Mouse (Mus musculus) spleen, postnatal 14 days (tissue): Measurements from ENCODE around the gene Mmp10.

Experiments used
- DNase-seq, 2 experiments: peaks; one replicate each; pipeline ENCODE4 v3.0.0; 2021 to 2022; ENCODE audit warnings: low spot score in 2 of 2

The Mmp10 gene

DNA sequence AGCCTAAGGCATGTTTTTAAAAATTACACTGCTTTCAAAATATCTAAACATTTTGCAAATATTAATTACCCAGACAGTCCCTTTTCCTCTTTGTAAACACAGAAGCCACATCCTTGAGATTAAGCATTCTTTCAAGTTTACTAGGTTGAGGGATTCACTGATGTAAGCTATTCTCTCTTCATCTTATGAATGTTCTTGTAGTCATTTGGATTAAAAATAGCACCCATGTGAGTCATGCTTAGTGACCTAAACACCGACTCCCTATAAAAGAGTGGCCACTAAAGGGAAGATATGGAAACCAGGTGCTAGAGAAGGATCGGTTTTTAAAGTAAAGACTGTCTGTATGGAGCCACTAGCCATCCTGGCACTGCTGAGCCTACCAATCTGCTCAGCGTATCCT, at the start of gene Mmp10:
TSS of gene Mmp10 (plus strand) at position 302 of the 400 bp plus-strand sequence.
- no peak for DNase-seq

DNA sequence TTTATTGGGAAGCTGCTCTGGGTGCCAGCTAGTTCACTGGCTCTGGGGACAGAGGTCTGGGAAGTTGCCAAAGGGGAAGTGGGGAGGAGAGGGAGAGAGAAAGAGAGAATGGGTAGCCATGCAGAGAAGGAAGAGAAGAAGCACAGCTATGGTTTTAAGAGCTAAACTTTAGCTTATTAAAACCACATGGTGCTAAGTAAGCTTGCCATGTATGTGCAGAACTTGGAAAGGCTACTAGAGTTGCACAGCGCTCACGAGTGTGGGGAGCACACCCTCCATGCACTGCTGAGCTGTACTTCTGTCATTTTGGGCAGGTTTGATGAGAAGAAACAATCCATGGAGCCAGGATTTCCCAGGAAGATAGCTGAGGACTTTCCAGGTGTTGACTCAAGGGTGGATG, 48.9 kb upstream of the Mmp10 start:
- no peak for DNase-seq

DNA sequence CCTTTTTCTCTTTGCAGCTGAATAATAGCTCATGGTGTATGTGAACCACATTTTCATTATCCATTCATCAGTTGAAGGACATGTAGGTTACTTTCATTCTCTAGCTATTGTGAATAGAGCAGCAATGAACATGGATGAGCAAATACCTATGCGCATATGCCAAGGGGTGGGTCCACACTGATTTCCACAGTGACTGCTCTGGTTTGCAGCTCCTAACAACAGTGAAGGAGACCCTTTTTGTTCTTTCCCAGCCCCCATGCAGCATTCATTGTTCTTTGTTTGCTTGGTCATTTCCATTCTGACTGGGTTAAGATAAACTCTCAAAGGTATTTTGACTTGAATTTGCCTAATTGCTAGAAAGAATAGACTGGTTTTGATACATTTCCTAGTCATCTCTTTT, 31.9 kb upstream of the Mmp10 start:
- no peak for DNase-seq

DNA sequence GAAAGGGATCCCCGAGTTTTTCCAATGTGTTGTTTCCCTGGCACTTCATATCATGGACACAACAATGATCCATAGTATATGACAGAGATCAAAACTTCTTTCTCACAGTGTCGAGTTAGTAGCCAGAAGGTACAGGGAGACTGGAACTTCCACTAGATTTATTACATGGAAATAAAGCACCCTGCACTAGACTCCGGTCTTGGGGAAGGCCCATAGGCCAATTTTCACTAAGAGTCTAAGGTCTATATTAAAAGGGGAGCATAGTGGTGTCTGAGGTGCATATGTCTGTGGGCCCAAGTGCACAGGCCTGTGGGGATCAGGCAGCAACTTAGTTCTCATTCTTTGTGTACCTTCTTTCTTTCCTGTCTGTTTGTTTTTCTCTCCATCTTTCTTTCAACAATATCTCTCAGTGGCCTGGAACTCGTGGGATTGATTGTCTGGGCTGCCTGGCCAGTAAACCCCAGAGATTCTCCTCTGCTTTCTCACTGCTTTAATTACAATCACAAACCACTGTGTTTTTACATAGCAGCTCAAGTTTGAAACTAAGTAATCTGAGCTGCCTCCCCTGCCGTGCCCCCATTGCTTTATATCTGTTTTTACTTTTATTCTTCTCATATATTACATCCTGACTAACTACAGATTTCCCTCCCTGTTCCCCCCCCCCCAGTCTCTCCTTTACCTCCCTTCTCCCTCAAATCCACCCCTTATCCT, 18.3 kb upstream of the Mmp10 start:
- DNase-seq = no peak

DNA sequence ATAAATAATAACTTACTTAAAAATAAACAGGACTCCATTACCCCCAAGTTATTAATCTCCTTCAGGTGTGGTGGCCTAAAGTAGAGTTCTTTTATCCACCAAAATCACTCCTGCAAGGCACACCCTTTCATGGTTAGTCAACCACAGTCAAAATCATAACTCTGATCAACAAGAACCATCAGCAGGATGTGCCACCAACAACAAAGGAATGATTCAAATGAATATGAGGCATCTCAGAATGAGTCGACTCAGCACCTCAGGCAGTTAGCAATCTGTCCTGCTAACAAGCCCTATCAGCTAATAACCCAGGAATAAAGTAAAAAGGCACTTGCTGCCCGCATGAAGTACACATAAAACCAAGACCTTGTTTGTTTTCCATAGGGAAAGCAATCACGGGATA, 1.0 kb upstream of the Mmp10 start:
- no peak for DNase-seq

DNA sequence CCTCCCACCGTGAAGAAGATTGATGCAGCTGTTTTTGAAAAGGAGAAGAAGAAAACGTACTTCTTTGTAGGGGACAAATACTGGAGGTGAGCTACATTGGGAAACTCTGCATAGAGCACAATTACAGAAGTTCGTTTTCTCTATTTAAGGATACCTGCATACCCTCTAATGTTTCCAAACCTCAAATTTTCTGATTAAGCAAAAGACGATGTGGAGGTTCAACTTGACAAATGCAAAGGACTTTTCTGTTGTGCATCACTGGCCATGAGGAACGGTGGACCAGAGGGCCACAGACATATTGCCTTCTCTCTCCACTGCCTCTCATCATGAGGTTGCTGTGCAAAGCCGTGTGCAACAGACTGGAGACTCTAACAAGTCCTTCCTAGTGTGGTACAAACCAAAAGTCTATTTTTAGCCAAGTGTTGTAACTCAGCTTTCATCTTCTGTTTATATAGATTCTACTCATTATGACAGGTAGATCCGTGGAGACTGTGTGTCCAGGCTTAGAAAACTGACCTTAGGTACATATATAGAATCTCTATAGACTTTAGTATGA, 5.2 kb downstream of the Mmp10 start:
- no peak for DNase-seq

DNA sequence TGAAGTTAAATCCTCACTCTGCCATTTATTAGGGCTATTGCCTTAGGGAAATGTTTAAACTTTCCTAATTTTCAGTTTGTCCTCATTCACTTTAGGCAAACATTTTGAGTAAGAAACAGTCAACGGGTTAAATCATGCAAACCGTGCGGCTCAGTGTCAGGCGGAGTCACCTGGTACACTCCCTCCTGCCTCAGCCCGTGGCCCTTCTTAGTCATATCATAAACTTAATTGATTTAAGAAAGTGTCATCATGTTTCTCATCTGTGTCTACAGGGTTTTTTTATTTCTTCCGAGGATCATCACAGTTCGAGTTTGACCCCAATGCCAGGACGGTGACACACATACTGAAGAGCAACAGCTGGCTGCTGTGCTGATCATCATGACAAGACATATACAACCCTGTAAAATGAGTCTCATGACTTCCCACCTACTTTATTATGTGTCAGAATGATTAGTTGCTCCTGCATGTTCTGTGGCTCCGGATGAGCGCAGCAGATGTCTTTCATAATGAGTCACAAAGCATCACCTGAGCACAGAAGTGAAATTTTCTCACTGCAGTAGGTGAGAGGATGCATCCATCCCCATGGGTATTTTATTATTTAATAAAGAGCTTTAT, 7.6 kb downstream of the Mmp10 start:
- no peak for DNase-seq

DNA sequence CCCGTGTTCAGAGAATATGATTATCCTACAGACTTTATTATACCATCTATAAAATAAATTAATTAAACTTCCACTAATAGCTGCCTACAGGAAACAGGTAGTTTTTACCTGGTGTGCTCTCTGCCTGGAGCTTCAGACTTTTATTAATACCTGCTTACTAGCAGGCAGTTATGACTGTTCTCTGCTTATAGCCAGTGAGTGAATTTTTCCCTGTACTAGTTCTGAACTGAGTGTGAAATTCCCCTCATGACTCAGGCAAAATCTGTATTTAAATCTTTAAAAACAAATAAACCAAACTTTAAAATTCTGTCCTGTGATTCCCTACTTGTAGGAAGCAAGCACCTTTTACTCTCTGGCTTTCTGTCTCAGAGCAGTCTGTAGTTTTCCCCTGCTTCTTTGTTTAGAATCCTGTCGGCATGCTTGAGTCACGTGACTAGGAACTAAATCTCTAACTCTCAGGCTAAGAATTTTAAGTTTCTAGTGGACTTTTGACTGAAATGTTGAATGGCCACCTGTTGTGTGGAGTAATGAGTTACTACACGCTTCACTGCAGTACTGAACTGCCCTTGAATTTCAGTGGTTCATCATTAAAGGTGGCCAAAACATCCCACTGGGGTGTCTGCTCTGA, 15.9 kb downstream of the Mmp10 start:
- no peak for DNase-seq

DNA sequence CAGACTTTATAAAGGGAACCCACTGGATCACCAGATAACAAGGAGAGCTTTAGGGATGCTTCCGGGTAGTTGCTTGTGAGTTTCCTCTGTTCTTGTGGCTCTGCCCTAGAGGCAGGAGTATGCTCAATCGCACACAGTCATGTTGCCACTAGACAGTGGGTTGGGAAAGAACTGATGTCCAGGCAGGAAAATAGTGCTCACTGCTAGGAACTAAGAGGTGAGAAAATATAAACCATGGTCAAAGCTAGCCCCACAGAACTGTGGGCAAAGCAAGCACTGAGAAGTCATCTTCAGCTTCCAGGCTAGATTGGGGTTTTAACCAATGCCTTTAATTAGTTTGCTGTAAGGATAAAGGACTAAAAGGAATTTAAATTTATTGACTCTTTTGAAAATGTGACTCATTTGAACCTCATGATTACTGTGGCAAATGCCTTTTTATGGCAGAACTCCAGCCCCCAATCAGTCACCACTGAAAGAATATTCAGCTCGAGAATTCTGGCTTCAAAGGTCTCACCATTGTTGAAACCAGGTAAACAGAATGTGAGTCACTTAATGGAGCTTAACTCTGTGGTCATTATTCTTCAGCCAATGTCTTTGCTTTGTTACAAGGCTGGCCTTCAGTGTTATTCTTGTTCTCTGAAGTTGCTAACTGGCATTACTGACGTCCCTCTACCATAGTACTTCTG, 24.2 kb downstream of the Mmp10 start:
- no peak for DNase-seq

DNA sequence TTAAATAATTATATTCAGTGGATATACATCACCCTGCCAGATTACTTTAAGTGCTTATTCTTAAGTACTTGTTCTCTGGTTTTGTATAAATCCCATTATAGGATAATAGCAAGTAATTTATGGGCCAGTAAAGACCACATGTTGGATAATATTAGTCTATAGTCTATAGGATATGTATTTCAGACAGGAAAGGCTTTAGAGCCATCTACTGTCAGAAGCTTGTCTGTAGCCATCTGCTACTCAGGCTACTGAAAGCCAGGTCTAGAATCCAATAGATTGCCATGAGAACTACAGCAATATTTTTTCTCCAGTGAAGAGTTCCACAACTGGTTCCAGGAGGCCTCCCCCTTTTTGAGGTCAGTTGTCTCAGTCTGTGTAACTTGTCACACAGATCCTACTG, 40.6 kb downstream of the Mmp10 start:
- no peak for DNase-seq

DNA sequence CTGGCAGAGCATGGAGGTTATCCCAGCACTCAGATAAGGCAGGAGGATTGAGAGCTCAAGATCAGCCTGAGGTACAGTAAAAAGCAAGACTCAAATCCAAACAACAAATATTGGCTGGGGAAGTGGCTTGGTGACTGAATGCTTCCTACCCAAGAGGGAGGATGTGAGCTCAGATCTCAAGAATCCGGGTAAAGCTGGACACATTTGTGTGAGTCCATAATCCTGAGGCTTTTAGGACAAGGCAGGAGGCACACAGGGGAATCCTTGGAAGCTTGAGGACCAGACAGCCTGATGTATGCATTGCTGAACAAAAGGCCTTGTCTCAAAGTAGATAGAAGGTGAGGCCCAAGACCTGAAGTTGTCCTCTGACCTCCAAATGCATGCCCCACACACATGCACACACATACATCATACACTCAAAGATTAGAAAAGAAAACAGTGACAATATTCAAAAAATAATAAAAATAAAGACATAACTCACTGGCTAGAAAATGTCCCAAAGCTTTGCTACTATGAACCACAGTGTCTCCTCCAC, 42.8 kb downstream of the Mmp10 start:
- no peak for DNase-seq

DNA sequence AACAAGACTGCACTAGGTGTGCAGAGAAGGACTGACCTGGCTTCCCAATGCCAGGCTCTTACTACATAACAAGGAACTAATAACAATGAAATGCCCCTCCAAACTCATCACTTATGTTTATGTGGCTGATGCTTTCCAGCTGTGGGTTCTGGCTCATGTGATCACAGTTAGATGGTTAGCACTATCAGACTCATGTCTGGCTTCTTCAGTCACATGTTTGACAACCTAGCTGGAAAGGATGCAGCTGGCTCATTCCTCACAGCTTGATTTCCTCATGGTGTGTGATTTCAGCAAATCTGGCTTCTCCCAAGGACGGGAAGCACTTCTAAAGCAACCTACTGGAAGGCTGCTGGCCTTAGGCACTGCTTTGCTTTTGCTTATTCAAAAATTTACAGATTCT, 43.3 kb downstream of the Mmp10 start:
- no peak for DNase-seq

DNA sequence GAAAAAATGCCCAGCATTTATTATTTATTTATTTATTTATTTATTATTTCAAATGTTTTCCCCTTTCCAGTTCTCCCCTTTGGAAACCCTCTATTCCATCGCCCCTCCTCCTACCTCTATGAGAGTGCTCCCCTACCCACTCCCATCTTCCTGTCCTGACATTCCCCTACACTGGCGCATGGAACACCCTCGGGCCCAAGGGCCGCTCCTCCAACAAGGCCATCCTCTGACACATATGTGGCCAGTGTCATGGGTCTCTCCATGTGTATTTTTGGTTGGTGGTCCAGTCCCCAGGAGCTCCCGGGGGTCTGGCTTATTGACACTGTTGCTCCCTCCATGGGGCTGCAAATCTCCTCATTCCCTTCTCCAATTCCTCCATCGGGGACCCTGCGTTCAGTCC, 43.8 kb downstream of the Mmp10 start:
- DNase-seq = no peak

DNA sequence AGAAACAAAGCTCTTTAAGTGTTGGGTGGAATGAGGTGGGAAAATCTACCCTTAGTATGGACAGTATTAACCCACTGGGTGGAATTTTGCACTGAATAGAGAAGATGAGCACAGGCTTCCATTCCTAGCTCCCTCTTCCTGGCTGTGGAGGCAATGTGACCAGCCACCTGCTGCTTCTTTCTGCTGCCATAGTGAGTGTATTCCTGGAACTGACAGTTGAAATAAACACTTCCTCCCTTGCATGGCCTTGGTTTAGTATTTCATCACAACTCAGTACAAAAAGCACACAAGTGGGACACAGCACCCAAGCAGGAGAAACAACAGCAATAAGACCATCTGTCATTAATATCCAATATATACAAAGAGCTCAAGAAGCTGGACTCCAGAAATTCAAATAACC, 49.8 kb downstream of the Mmp10 start:
- DNase-seq = no peak

DNA sequence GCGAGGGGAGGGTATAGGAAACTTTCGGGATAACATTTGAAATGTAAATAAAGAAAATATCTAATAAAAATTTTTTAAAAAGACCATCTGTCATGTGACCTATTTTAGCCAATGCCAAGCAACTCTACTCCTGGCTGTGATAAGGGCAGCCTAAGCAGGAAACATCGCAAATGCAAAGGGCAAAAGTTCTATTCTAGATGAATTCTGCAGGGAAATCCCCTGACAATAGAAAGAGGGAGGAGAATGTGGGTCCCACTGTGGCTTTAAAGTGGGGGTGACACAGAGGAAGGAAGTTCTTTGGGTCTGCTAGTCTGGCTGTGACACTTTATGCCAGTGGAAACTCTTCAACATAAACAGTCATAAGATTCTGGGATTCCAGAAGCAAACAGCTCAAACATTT, 51.4 kb downstream of the Mmp10 start:
- DNase-seq = no peak

DNA sequence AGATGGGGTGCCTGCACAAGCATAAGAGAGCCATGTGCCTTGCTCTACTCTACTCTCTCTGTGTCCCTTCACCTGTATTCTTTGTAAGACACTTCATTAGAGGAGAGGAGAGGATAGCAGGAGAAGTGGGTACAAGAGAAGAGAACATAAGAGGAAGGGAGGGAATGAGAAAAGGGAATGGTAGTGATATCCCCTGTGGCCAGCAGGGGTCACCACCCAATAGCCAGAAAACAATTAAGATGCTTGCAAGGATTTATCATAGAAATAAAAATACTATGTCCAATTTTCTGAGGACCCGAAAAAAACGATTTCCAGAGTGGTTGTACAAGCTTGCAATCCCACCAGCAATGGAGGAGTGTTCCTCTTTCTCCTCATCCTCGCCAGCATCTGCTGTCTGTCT, 52.2 kb downstream of the Mmp10 start:
- no peak for DNase-seq

DNA sequence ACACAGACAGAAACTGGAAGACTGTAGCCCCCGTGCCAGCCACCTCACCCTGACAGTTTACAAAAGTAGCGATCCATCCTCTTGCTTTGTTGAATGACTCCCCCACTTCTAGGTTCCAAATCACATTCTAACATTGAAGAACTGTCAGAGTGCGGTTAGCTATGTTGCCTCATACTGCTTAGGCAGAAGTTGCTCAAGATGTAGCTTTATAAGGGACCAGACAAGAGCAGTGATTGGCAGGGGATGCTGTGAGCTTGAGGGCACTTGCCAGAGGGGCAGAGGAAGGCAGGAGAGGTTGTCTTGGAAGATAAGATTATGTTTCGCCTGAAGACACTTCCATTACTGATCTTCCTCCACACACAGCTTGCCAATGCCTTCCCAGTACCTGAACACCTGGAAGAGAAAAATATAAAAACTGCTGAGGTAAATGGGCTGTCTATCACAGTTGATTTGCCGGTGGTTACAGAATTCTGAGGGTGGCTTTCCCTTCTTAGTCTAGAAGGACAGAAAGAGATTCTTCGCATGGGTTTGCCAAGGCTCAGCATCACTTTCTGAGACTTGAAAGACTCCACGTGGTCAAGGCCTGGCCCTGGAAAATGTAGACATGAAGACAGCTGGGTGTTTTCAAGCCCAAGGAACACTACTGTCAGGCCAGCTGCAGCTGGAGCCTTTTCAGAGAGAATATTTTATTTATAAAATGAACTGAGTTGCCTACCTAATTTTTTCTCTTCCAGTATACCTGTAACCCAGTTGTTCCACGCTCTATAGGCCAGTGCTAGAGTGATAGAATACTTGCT, 56.3 kb downstream of the Mmp10 start, which contains the start of gene Mmp8:
TSS of gene Mmp8 (plus strand) at position 236 of the 797 bp plus-strand sequence.
- no peak for DNase-seq
